Mouse (Mus musculus) left cerebral cortex, adult 2 months (tissue): ENCODE measurements around the gene Esyt1. TPM values are rescaled to one million over a fixed set of nuclear protein-coding genes. Genes with fewer than 3 reads are reported as not detected.

Experiments used
- DNase-seq, 2 experiments: peaks; one replicate each; pipeline ENCODE4 v3.0.0; 2021 to 2022; ENCODE audit warnings: low spot score in 2 of 2, mixed read lengths in 1 of 2; ENCODE audit errors: extremely low spot score in 1 of 2
- H3K27ac ChIP-seq: fragments of 200-600 bp; 2 replicates; pipeline ENCODE4 v1.8.1; 2022
- H3K4me3 ChIP-seq: fragments of 200-600 bp; 2 replicates; pipeline ENCODE4 v1.8.1; 2022
- CTCF ChIP-seq: fragments of 200-600 bp; IDR thresholded peaks from 2 replicates; pipeline ENCODE4 v1.8.1; 2022; ENCODE audit warnings: antibody characterized with exemption, mild to moderate bottlenecking, moderate library complexity
- intact Hi-C: fragments of 180-260 bp; cut with DNase I; formaldehyde crosslinking; loops from one replicate; pipeline ENCODE4 v1.15.1; 2025
- total RNA-seq, 2 experiments: library from RNA; stranded (reverse); gene quantifications; 2 replicates each; pipeline ENCODE4 v1.2.3; 2021

Esyt1 gene
- total RNA-seq, 2 experiments from 2014 or later = 10.2 to 10.4 TPM

- Histone ChIP-seq H3K27ac (peak overlapping the region; percentile 21; the same call in 1 of the 2 replicates), H3K4me3 (peak overlapping the region; percentile 27; the same call in 1 of the 2 replicates)
- TF ChIP-seq CTCF = peak; percentile 95
- intact Hi-C loops = loop anchor here (2.0 kb wide), 2 partner anchors 18 to 78 kb away; partner anchors contain the start of gene Smarcc2
- peak; percentile 83 to 85 for DNase-seq
These were observed 10.7 kb upstream of the Esyt1 start for GRCm38 (mm10) chr10:128536266-128536940.

- no peak for DNase-seq
- intact Hi-C loops = loop anchor here (2.0 kb wide), 2 partner anchors 17 to 77 kb away; partner anchors contain the start of gene Smarcc2
- TF ChIP-seq CTCF = no peak; the same call in 1 of the 2 replicates
- peak overlapping the region; percentile 27; the same call in 1 of the 2 replicates for H3K4me3 ChIP-seq
- peak overlapping the region; percentile 21; the same call in 1 of the 2 replicates for H3K27ac ChIP-seq
These were observed 10.1 kb upstream of the Esyt1 start for GRCm38 (mm10) chr10:128535624-128536265.

- intact Hi-C loops = no loop called here
These were observed 9.5 kb upstream of the Esyt1 start for GRCm38 (mm10) chr10:128535206-128535605.

GRCm38 (mm10) chr10:128526366-128527356 is 990 bp upstream of the Esyt1 start:
- H3K27ac ChIP-seq = no peak overlapping the region
- no peak for TF ChIP-seq CTCF
- intact Hi-C loops = loop anchor here (1.0 kb wide), 1 partner anchor 66 kb away; no protein-coding TSS in a partner anchor

More at GRCm38 (mm10) chr10:128535206-128535605, 9.5 kb upstream of the Esyt1 start:
- no peak overlapping the region for H3K27ac ChIP-seq
- TF ChIP-seq CTCF = no peak
- DNase-seq = no peak
- no peak overlapping the region for H3K4me3 ChIP-seq

GRCm38 (mm10) chr10:128524732-128525662 is 674 bp downstream of the Esyt1 start:
- intact Hi-C loops = loop anchor here (2.0 kb wide), 1 partner anchor 22 kb away; no protein-coding TSS in a partner anchor
- DNase-seq = peak; percentile 39 to 52
- TF ChIP-seq CTCF = no peak
- Histone ChIP-seq H3K27ac (peak overlapping the region; percentile 61), H3K4me3 (peak overlapping the region; percentile 89)

More at GRCm38 (mm10) chr10:128526366-128527356, 990 bp upstream of the Esyt1 start:
- peak overlapping the region; percentile 89 for H3K4me3 ChIP-seq
- DNase-seq = no peak

- intact Hi-C loops = loop anchor here (2.0 kb wide), 1 partner anchor 21 kb away; no protein-coding TSS in a partner anchor
- no peak for TF ChIP-seq CTCF
- peak overlapping the region; percentile 89 for H3K4me3 ChIP-seq
- DNase-seq = no peak
- peak overlapping the region; percentile 61; the same call in 1 of the 2 replicates for H3K27ac ChIP-seq
These were observed 1.4 kb downstream of the Esyt1 start for GRCm38 (mm10) chr10:128524111-128524731.

GRCm38 (mm10) chr10:128522351-128522750 is 3.3 kb downstream of the Esyt1 start:
- TF ChIP-seq CTCF = no peak
- intact Hi-C loops = no loop called here
- H3K27ac ChIP-seq = no peak overlapping the region
- H3K4me3 ChIP-seq = no peak overlapping the region
- DNase-seq = no peak

- no peak for DNase-seq
- intact Hi-C loops = no loop called here
- no peak for TF ChIP-seq CTCF
- Histone ChIP-seq H3K4me3 (no peak overlapping the region), H3K27ac (no peak overlapping the region)
These were observed 5.1 kb downstream of the Esyt1 start for GRCm38 (mm10) chr10:128520591-128520990.

- peak in 1 of 2 experiments; percentile 35 for DNase-seq
- TF ChIP-seq CTCF = peak; percentile 62
- Histone ChIP-seq H3K27ac (no peak overlapping the region), H3K4me3 (no peak overlapping the region)
- intact Hi-C loops = loop anchor here (2.0 kb wide), 1 partner anchor 18 kb away; no protein-coding TSS in a partner anchor
These were observed 6.8 kb downstream of the Esyt1 start for GRCm38 (mm10) chr10:128518833-128519232.

GRCm38 (mm10) chr10:128516677-128517076 is 9.0 kb downstream of the Esyt1 start:
- Histone ChIP-seq H3K27ac (no peak overlapping the region), H3K4me3 (no peak overlapping the region)
- intact Hi-C loops = no loop called here
- DNase-seq = no peak
- TF ChIP-seq CTCF = no peak
